Mouse (Mus musculus) CH12.LX (cell line): ENCODE results near the gene Tmc3.

Source experiments
- CTCF ChIP-seq, 2 experiments: IDR thresholded peaks in 1 of 2; conservative IDR thresholded peaks in 1 of 2; 2 replicates each; pipeline ENCODE4 v1.5.1; 2011 to 2012; ENCODE audit warnings: low read depth in 2 of 2, low read length in 2 of 2, improper control_type of control experiment in 1 of 2, inconsistent platforms in 1 of 2, mild to moderate bottlenecking in 1 of 2, moderate library complexity in 1 of 2
- EP300 ChIP-seq: IDR thresholded peaks from 2 replicates; pipeline ENCODE4 v1.6.1; 2011; ENCODE audit warnings: low read length, improper control_type of control experiment
- KAT2A ChIP-seq: IDR thresholded peaks from 2 replicates; pipeline ENCODE4 v1.6.1; 2012; ENCODE audit warnings: low read length, improper control_type of control experiment, inconsistent platforms; ENCODE audit not compliant: insufficient replicate concordance
- MAFK ChIP-seq: IDR thresholded peaks from 2 replicates; pipeline ENCODE4 v1.6.1; 2011; ENCODE audit warnings: low read length, improper control_type of control experiment; ENCODE audit not compliant: insufficient replicate concordance
- MAX ChIP-seq: IDR thresholded peaks from 2 replicates; pipeline ENCODE4 v1.6.1; 2011; ENCODE audit warnings: low read length, improper control_type of control experiment
- NELFE ChIP-seq: IDR thresholded peaks from 2 replicates; pipeline ENCODE4 v1.6.1; 2011; ENCODE audit warnings: low read depth, low read length, improper control_type of control experiment
- POLR2A ChIP-seq: IDR thresholded peaks from 2 replicates; pipeline ENCODE4 v1.6.1; 2011; ENCODE audit warnings: low read depth, mild to moderate bottlenecking, improper control_type of control experiment, low read length
- RAD21 ChIP-seq: IDR thresholded peaks from 2 replicates; pipeline ENCODE4 v1.6.1; 2011; ENCODE audit warnings: low read depth, mild to moderate bottlenecking, low read length, improper control_type of control experiment, moderate library complexity
- RCOR1 ChIP-seq: conservative IDR thresholded peaks from 2 replicates; pipeline ENCODE4 v1.6.1; 2012; ENCODE audit warnings: low read depth, mild to moderate bottlenecking, inconsistent platforms, low read length, improper control_type of control experiment
- TBP ChIP-seq: conservative IDR thresholded peaks from 2 replicates; pipeline ENCODE4 v1.6.1; 2011; ENCODE audit warnings: low read depth, low read length, improper control_type of control experiment

DNA sequence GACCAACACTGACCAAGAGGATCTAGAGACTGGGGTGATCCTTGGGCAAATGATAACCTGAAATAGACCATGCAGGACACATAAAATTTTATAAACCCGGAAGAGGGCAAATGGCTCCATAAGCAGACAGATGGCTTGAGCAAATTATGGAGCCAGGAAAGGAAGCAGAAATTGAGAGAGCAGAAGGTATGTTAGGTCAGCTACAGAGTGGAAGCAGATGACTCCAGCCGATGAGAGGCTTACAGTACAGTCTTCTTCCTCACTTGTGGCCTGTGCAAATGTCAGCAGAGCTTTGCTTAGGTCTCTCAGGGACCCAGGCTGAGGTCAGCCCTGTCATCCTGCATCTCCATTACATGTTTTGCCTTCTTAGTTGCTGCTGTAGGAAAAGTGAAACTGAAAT, 15.9 kb upstream of the Tmc3 start:
- no peak for TF ChIP-seq CTCF (conservative IDR thresholded peaks at IDR 0.05 in 1 of 2, IDR thresholded peaks at IDR 0.05 in 1 of 2; ENCODE audit: low read depth in 2 of 2, low read length in 2 of 2)
- TF ChIP-seq MAX: no peak
- TF ChIP-seq RAD21: no peak
- no peak for TF ChIP-seq RCOR1
- no peak for TF ChIP-seq TBP
- no peak for TF ChIP-seq POLR2A
- no peak; the same call in 1 of the 2 replicates for TF ChIP-seq EP300
- TF ChIP-seq MAFK: no peak
- no peak for TF ChIP-seq NELFE
- no peak for TF ChIP-seq KAT2A
